Mouse (Mus musculus): ENCODE measurements at regions not wholly inside any gene's neighbourhood (a gene's known extent, or its start where the extent isn't known, plus 50 kb on each side); places are given as distances from the start of the nearest gene placed in this dataset.

- no peak for DNase-seq (ENCODE audit: low spot score in 2 of 2)
Observed at GRCm38 (mm10) chr14:72110689-72111088, 380.9 kb downstream of the Gm9195 start.

- DNase-seq (ENCODE audit: low spot score in 2 of 2) = no peak
Observed at GRCm38 (mm10) chr14:72091579-72091978, 400.1 kb downstream of the Gm9195 start.

- no peak for DNase-seq (ENCODE audit: low spot score in 2 of 2)
Observed at GRCm38 (mm10) chr14:72081473-72081872, 410.2 kb downstream of the Gm9195 start.

- DNase-seq (ENCODE audit: low spot score in 2 of 2) = no peak
Observed at GRCm38 (mm10) chr14:72064111-72064812, 427.4 kb downstream of the Gm9195 start.

GRCm38 (mm10) chr14:72042881-72043236 lies 448.8 kb downstream of the Gm9195 start:
- no peak for DNase-seq (ENCODE audit: low spot score in 2 of 2)

- no peak for DNase-seq (ENCODE audit: low spot score in 2 of 2)
Observed at GRCm38 (mm10) chr14:72042112-72042880, 449.3 kb downstream of the Gm9195 start.

- DNase-seq (ENCODE audit: low spot score in 2 of 2) = no peak
Observed at GRCm38 (mm10) chr14:72030396-72030795, 461.2 kb downstream of the Gm9195 start.

- DNase-seq (ENCODE audit: low spot score in 2 of 2) = no peak
Observed at GRCm38 (mm10) chr14:72027362-72028020, 464.1 kb downstream of the Gm9195 start.

- no peak for DNase-seq (ENCODE audit: low spot score in 2 of 2)
Observed at GRCm38 (mm10) chr14:72004371-72004770, 487.3 kb downstream of the Gm9195 start.

- no peak for DNase-seq (ENCODE audit: low spot score in 2 of 2)
Observed at GRCm38 (mm10) chr14:72002205-72003138, 489.2 kb downstream of the Gm9195 start.

GRCm38 (mm10) chr14:71973016-71973415 lies 518.6 kb downstream of the Gm9195 start:
- DNase-seq (ENCODE audit: low spot score in 2 of 2) = no peak

GRCm38 (mm10) chr14:71972521-71972920 lies 519.1 kb downstream of the Gm9195 start:
- DNase-seq (ENCODE audit: low spot score in 2 of 2) = no peak

- no peak for DNase-seq (ENCODE audit: low spot score in 2 of 2)
Observed at GRCm38 (mm10) chr14:71967646-71968045, 524.0 kb downstream of the Gm9195 start.

GRCm38 (mm10) chr14:71963389-71964169 lies 528.1 kb downstream of the Gm9195 start:
- no peak for DNase-seq (ENCODE audit: low spot score in 2 of 2)

GRCm38 (mm10) chr14:71948701-71949100 lies 542.9 kb downstream of the Gm9195 start:
- DNase-seq (ENCODE audit: low spot score in 2 of 2) = no peak

GRCm38 (mm10) chr14:71937157-71937485 lies 554.5 kb downstream of the Gm9195 start:
- DNase-seq (ENCODE audit: low spot score in 2 of 2) = no peak

- no peak for DNase-seq (ENCODE audit: low spot score in 2 of 2)
Observed at GRCm38 (mm10) chr14:71936373-71937156, 555.1 kb downstream of the Gm9195 start.

GRCm38 (mm10) chr14:71915964-71916363 lies 575.7 kb downstream of the Gm9195 start:
- no peak for DNase-seq (ENCODE audit: low spot score in 2 of 2)

- DNase-seq (ENCODE audit: low spot score in 2 of 2) = no peak
Observed at GRCm38 (mm10) chr14:71910936-71911335, 580.7 kb downstream of the Gm9195 start.

GRCm38 (mm10) chr14:71895468-71895867 lies 596.2 kb downstream of the Gm9195 start:
- no peak for DNase-seq (ENCODE audit: low spot score in 2 of 2)
